Mouse (Mus musculus) midbrain, embryonic 10.5 days (tissue): ENCODE measurements around the gene 2900026A02Rik. TPM values are rescaled to one million over a fixed set of nuclear protein-coding genes. Genes with fewer than 3 reads are reported as not detected.
A peak's percentile ranks its signal among the peaks of the same experiment; 100 is the strongest.

Source experiments
- DNase-seq: peaks from one replicate; pipeline ENCODE4 v3.0.0-alpha.2; 2017; ENCODE audit warnings: low spot score
- H3K27ac ChIP-seq: fragments of 300-500 bp; sonication (generic); replicated peaks from 2 replicates; pipeline ENCODE4 v1.5.1; 2016; ENCODE audit warnings: mild to moderate bottlenecking
- H3K27me3 ChIP-seq: fragments of 300-500 bp; sonication (generic); 2 replicates; pipeline ENCODE4 v1.6.1; 2016; ENCODE audit warnings: low read depth, mild to moderate bottlenecking; ENCODE audit not compliant: poor library complexity, severe bottlenecking
- H3K36me3 ChIP-seq: fragments of 300-500 bp; sonication (generic); 2 replicates; pipeline ENCODE4 v1.6.1; 2016; ENCODE audit warnings: mild to moderate bottlenecking, moderate library complexity
- H3K4me1 ChIP-seq: fragments of 300-500 bp; sonication (generic); 2 replicates; pipeline ENCODE4 v1.6.1; 2016
- H3K4me3 ChIP-seq: fragments of 300-500 bp; sonication (generic); 2 replicates; pipeline ENCODE4 v1.5.1; 2016; ENCODE audit warnings: mild to moderate bottlenecking, moderate library complexity
- H3K9me3 ChIP-seq: fragments of 300-500 bp; sonication (generic); replicated peaks from 2 replicates; pipeline ENCODE4 v1.6.1; 2016; ENCODE audit warnings: mild to moderate bottlenecking
- WGBS: fragments of 180-500 bp; shearing (Covaris S2); methylation state at CpG from one replicate; pipeline ENCODE4 v1.1.7; 2016; 5-methylcytosine and 5-hydroxymethylcytosine counted together
- polyA plus RNA-seq: library from polyadenylated mRNA; unstranded; fragments of >200 nt; fragmentation: Nextera tagmentation; extraction: Ambion mirVana; gene quantifications from 2 replicates; pipeline ENCODE4 v1.2.1, GENCODE M21; 2016

Gene 2900026A02Rik
- polyA plus RNA-seq, 1 experiment from 2014 or later, result 2.7 TPM

DNA sequence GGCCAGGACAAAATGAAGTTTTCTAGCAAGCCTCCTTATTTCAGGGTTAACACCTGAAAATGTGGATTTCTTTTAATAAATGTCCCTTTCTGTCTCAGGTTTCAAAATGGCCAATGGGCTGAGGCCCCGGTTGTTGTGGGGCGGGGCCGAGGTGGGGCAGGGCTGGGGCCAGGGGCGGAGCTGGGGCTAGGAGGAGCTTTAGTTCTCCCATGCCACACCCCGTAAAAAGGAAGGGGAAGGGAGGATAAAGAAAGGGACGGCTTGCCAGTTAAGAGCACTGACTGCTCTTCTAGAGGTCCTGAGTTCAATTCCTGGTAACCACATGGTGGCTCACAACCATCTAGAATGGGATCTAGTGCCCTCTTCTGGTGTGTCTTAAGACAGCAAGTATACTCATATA, 39.6 kb downstream of the 2900026A02Rik start:
- H3K27me3 ChIP-seq, result no peaks in the 10 kb centered on the region
- peaks cover 33% of the 10 kb centered on the region for H3K36me3 ChIP-seq
- no peak for DNase-seq
- peaks cover 29% of the 10 kb centered on the region for H3K4me1 ChIP-seq
- no peaks in the 10 kb centered on the region for H3K9me3 ChIP-seq
- H3K4me3 ChIP-seq, result no peak overlapping the region
- H3K27ac ChIP-seq, result no peak overlapping the region
- WGBS, result 45% methylated on average over 6 of the region's 6 CpGs

DNA sequence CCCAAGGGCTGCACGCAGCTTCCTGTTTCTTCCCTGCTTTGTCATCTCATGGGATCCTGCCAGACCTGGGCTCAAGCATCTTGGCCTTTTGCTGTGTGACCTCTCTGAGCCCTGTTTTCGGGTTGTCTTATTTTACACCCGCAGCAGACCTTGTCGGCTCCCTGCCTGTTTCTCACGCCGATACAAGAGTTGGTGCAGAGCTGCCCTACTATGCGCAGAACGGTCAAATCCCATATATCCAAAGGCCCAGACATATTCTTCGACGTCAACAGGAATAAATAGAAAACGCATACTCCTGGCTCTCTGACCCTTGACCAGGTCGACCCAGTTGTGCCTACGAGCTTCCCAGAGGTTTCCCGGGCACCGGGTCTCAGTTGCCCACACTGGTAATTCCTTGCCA, 40.3 kb downstream of the 2900026A02Rik start:
- peaks cover 29% of the 10 kb centered on the region for H3K4me1 ChIP-seq
- 83% methylated on average over 15 of the region's 15 CpGs for WGBS
- DNase-seq, result no peak
- no peaks in the 10 kb centered on the region for H3K27me3 ChIP-seq
- peaks cover 31% of the 10 kb centered on the region for H3K36me3 ChIP-seq
- H3K4me3 ChIP-seq, result peak overlapping the region; percentile 53
- H3K9me3 ChIP-seq, result no peaks in the 10 kb centered on the region
- peak overlapping the region; percentile 87 for H3K27ac ChIP-seq

DNA sequence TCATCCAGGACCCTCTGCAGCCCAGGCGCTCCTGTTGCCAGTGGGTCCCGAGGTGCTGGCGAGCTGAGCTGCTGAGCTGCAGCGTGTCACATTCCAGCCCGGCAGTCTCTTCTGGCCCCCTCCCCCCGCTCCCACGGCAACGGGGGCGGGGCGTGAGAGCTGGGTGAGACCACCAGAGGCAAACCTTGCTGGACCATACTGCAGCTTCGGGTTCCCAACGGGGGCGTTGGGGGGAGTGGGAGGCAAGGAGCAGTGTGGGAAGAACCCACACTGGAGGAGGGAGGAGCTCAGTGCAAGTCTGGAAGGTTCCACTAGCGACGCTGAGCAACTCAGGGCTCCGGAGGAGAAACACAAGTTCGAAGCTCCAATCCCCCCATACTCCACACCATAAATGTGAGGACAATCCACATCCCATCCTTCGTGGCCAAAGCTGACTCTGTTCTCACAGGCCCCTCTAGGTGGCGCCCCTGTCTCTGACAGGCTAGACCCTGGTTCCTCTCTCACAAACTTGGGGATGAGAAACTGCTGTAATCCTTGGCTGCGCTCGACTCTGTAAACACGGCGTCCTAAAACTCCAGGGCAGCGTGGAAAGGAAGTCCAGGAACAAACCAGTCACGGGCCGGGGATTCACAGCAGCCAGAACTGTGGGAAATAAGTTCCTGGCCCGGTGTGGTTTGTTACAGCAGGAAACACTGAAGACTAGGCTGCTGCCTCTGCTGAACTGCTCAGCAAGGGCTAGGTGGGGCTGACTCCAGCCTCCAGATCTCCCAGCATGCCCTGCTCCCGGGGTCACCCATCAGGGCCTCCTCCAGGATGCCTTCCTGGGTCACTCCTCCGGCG, 41.0 kb downstream of the 2900026A02Rik start:
- Histone ChIP-seq H3K27ac (peak overlapping the region; percentile 87), H3K4me1 (peaks cover 32% of the 10 kb centered on the region), H3K27me3 (no peaks in the 10 kb centered on the region), H3K36me3 (peaks cover 33% of the 10 kb centered on the region), H3K4me3 (peak overlapping the region; percentile 53), H3K9me3 (no peaks in the 10 kb centered on the region)
- DNase-seq, result peak; percentile 88
- 3% methylated on average over 28 of the region's 30 CpGs for WGBS

DNA sequence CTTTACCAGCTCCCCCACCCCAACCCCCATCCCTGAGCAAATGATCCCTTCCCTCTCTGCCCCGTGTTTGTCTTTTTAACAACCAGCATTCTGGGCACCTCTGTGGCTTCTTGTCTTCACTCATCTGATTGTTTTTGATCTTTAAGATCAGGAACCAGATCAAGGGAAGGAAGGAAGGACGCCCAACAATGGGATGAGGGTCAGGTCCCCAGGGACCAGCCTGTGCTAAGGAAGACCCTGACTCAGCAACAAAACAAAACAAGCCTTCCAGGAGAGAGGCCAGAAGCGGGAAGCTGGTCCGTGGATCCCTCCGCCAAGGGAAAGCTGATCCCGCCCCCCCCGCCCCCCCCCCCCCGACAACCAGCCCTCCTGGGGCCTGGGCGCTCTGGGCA, 41.6 kb downstream of the 2900026A02Rik start:
- H3K4me1 ChIP-seq, result peaks cover 33% of the 10 kb centered on the region
- DNase-seq, result no peak
- WGBS, result 3% methylated on average over 8 of the region's 9 CpGs
- peak overlapping the region; percentile 87 for H3K27ac ChIP-seq
- peaks cover 32% of the 10 kb centered on the region for H3K36me3 ChIP-seq
- no peaks in the 10 kb centered on the region for H3K27me3 ChIP-seq
- H3K4me3 ChIP-seq, result peak overlapping the region; percentile 53
- no peaks in the 10 kb centered on the region for H3K9me3 ChIP-seq

DNA sequence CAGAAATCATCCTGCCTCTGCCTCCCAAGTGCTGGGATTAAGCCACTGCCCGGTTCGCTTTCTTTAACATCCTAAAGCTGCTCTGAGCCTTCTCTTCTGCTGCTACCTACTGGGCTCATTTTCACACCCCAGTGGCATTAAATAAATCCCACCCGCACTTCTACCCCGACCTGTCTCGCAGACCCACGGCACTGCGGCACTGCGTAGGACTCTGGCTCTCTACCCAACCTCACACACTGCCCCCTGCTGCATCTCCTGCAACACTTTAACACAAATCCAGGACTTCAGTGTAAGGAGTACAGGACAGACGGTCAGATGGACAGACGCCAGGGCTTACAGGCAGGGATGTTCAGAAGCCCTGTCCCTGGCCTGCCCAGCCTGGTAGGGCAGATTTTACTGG, 45.1 kb downstream of the 2900026A02Rik start:
- H3K4me1 ChIP-seq, result peaks cover 29% of the 10 kb centered on the region
- H3K27ac ChIP-seq, result no peak overlapping the region
- H3K27me3 ChIP-seq, result no peaks in the 10 kb centered on the region
- 91% methylated on average over 10 of the region's 10 CpGs for WGBS
- H3K9me3 ChIP-seq, result no peaks in the 10 kb centered on the region
- no peak for DNase-seq
- H3K4me3 ChIP-seq, result no peak overlapping the region
- 0 out of 2 replicates have a peak, but pooled peaks cover 4% of the 10 kb centered on the region for H3K36me3 ChIP-seq

DNA sequence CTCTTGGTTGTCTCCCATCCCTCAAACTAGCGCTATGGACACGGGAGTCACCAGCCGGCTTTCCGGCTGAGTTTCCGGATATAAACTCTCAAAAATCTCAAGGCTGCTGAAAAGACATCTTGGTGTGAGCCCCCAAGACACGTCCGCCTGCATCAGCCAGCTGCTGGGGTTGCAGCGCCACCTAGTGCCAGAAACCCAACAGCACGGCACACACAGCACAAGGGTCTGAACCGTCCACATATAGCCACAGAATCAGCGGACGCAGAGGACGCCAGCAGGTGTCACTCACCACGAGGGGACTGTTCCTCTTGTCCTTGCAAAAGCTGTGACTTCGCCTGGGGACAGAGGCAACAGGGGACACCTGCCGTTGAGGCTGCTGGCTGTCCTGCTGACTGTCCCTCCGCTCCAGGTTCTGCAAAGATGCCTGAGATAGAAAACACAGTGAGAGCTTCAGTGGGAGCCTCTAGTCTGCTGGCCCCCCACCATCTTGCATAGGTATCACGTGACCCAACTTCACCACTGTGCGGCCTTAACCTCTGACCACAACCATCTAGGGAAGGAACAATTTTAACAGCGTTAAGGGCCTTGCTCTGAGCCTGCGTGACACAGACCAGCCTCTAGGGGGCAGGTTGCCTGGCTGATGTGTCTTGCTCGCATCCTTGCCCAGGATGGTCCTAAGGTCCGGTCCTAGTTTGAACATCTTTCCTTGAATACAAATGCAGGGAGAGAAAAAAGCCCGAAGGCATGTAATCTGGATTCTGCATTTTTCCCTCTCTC, 45.9 kb downstream of the 2900026A02Rik start:
- Histone ChIP-seq H3K27ac (no peak overlapping the region), H3K27me3 (no peaks in the 10 kb centered on the region), H3K36me3 (0 out of 2 replicates have a peak, but pooled peaks cover 4% of the 10 kb centered on the region), H3K9me3 (no peaks in the 10 kb centered on the region), H3K4me3 (no peak overlapping the region), H3K4me1 (peaks cover 20% of the 10 kb centered on the region)
- 47% methylated on average over 24 of the region's 24 CpGs for WGBS
- peak; percentile 61 for DNase-seq

DNA sequence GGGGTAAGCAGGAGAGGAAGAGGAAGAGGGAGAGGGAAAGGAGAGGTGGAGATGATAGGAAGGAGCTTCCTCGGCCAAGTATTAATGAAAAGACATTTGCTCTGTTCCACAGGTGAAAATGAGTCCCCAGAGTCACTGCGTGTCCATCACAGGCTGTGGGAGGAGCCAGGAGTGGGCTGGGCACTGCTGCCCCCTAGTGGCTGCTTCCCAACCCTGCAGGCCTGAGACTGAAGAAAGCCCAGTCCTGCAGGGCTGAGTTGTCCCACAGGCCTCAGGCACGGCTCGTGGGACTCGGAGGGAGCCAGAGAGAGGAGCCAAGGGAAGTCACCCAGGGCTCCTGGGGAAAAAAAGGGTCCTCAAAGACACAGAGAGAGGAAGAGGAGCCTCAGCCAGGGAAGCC, 47.7 kb downstream of the 2900026A02Rik start:
- no peaks in the 10 kb centered on the region for H3K27me3 ChIP-seq
- peaks cover 6% of the 10 kb centered on the region for H3K4me1 ChIP-seq
- H3K9me3 ChIP-seq, result no peaks in the 10 kb centered on the region
- no peak overlapping the region; the same call in 1 of the 2 replicates for H3K27ac ChIP-seq
- H3K4me3 ChIP-seq, result no peak overlapping the region
- 34% methylated on average over 5 of the region's 5 CpGs for WGBS
- peaks cover 4% of the 10 kb centered on the region; the same call in 1 of the 2 replicates for H3K36me3 ChIP-seq
- DNase-seq, result peak; percentile 74

DNA sequence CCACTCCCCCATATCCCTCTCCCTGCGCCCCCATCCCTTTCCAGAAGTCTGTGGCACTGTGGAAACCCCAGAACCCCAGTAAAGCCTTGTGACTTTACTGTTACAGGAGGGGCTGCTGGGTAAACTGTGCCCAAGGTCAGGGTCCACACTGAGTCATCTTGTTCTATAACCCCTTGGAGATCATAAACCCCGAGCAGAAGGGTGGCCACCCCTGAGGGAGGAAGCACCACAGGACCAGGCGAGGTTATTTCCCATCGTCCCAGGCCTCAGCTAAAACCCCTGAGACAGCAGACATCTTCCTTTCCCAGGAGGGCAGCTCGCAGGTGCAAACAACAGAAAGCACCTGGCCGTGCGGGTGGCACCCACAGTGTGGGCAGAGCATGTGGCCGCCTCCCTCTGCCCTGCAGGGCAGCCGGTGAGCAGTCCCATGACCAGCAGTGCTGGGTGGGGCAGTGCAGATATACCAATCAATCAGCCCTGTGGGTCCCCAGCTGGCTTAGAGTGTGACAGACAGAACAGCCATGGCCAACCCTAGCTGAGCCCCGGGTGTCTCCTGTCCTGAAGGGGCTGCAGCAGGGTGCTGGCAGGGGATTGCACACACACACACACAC, 49.0 kb downstream of the 2900026A02Rik start:
- DNase-seq, result no peak
- Histone ChIP-seq H3K27me3 (no peaks in the 10 kb centered on the region), H3K9me3 (no peaks in the 10 kb centered on the region), H3K4me3 (no peak overlapping the region), H3K27ac (no peak overlapping the region), H3K4me1 (peaks cover 3% of the 10 kb centered on the region; the same call in 1 of the 2 replicates), H3K36me3 (peaks cover 4% of the 10 kb centered on the region; the same call in 1 of the 2 replicates)
- 83% methylated on average over 10 of the region's 10 CpGs for WGBS

DNA sequence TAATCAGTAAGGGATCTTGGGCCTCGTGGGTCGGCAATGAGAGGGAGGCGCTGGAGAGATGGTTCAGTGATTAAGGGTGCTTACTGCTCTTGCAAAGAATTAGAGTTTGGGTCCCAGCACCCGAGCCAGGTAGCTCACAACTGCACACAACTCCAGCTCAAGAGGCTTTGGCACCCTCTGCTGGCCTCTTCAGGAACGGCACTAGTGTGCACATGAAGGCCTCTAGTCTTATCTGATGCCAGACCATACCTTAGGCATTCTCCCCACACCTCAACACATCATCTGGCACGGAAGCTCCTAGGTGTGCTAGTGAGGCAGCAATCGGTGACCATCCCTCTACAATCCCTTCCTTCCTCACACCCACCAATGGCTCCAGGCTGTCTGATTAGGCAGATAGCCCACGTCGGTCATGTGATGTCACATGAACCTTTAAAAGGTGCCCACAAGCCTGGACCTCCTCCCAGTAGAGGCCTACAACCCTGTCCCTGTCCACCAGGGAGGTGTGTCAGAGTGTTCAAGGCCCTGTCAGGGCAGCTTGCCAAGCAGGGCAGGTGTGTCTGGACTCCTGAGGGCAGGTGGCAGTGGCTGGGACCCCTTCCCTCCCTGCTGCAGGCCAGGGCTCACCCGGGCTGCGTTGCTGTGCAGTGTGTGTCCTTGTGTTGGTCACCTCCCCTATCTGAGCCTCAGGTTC, 50.8 kb downstream of the 2900026A02Rik start:
- 83% methylated on average over 11 of the region's 11 CpGs for WGBS

DNA sequence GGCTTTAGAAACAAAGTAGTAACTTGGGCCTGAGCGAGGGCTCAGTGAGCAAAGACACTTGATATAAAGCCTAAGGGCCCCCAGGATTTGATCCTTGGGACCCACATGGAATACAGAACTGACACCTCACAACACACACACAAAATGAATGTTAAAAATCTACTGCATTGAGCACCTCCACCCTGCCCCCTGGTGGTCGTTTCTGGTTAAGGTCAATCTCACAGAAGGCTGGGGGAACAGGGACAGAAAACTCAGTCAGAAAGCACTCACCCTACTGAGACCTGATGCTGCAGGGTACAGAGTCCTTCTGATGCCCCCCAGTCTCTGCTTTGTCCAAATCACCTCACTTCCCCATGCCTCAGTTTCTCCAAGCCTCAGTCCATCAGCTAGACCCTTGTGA, 53.3 kb downstream of the 2900026A02Rik start:
- Histone ChIP-seq H3K4me1 (peaks cover 38% of the 10 kb centered on the region), H3K36me3 (no peaks in the 10 kb centered on the region; the same call in 1 of the 2 replicates), H3K27ac (no peak overlapping the region), H3K4me3 (no peak overlapping the region), H3K27me3 (peaks cover 5% of the 10 kb centered on the region; the same call in 1 of the 2 replicates), H3K9me3 (no peaks in the 10 kb centered on the region)
- 41% methylated on average over 2 of the region's 2 CpGs for WGBS
- no peak for DNase-seq

More for the DNA sequence above, 50.8 kb downstream of the 2900026A02Rik start:
- no peaks in the 10 kb centered on the region for H3K27me3 ChIP-seq
- no peak overlapping the region for H3K4me3 ChIP-seq
- H3K4me1 ChIP-seq, result peaks cover 16% of the 10 kb centered on the region
- no peaks in the 10 kb centered on the region for H3K9me3 ChIP-seq
- H3K36me3 ChIP-seq, result peaks cover 4% of the 10 kb centered on the region; the same call in 1 of the 2 replicates
- DNase-seq, result no peak
- H3K27ac ChIP-seq, result no peak overlapping the region

DNA sequence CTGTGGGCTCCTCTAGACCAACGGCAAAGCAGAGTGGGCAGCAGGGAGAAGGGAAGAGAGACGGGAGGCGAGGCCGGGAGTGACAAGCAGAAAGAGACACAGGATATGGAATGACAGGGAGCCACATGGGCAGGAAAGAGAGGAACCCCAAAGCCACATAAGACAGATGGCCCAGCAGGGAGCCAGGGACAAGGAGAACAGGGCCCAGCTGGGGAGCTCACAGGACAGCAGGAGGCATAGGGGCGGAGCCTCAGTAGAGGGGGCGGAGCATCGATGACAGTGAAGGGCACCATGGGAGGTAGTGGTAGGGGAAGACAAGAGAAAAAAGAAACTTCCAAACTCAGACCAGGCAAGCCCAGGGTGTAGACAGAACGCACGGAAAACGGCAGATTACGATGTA, 55.6 kb downstream of the 2900026A02Rik start:
- 46% methylated on average over 11 of the region's 11 CpGs for WGBS
- Histone ChIP-seq H3K9me3 (no peaks in the 10 kb centered on the region), H3K27me3 (peaks cover 5% of the 10 kb centered on the region; the same call in 1 of the 2 replicates), H3K36me3 (no peaks in the 10 kb centered on the region; the same call in 1 of the 2 replicates), H3K4me1 (peaks cover 51% of the 10 kb centered on the region), H3K4me3 (no peak overlapping the region), H3K27ac (peak overlapping the region; percentile 69)
- DNase-seq, result no peak
